Mouse (Mus musculus) inflammation-experienced regulatory T-cells, adult 6 months (primary cell): ENCODE data around the gene P4htm. TPM values are rescaled to one million over a fixed set of nuclear protein-coding genes. Genes with fewer than 3 reads are reported as not detected.

Source experiments
- ATAC-seq: one replicate; pipeline ENCODE4 v1.8.0; 2017
- polyA plus RNA-seq, 3 experiments: library from polyadenylated mRNA; unstranded; fragments of 100-300 nt; shearing (Covaris generic); gene quantifications; one replicate each; pipeline ENCODE4 v1.2.1; 2017

Gene P4htm
- polyA plus RNA-seq, 3 experiments from 2014 or later: 5.6 to 10.9 (median 7.5) TPM

GRCm38 (mm10) chr9:108545986-108546385 is 51.5 kb downstream of the P4htm start:
- ATAC-seq: no peak

- ATAC-seq: peak; percentile 77
Observed at GRCm38 (mm10) chr9:108540846-108541245, 56.6 kb downstream of the P4htm start.

- ATAC-seq: no peak
Observed at GRCm38 (mm10) chr9:108531496-108531895, 66.0 kb downstream of the P4htm start.

- no peak for ATAC-seq
Observed at GRCm38 (mm10) chr9:108530954-108531353, 66.5 kb downstream of the P4htm start.

Other genes starting within 250 kb of the P4htm start
- 100 to 1,000 TPM in 2 of 3 experiments, 10 to 100 TPM in 1; 91.3 to 131 (median 111) TPM for gene Usp4, start 249.8 kb downstream of the P4htm start, polyA plus RNA-seq
- gene 1700102P08Rik, start 204.9 kb downstream of the P4htm start, polyA plus RNA-seq: 1 to 10 TPM in 2 of 3 experiments, under 1 TPM in 1; 0.78 to 2.2 (median 1.0) TPM
- not detected for gene Ccdc36, start 169.2 kb downstream of the P4htm start, polyA plus RNA-seq
- gene BC048562, start 161.2 kb downstream of the P4htm start, polyA plus RNA-seq: not detected
- gene Ccdc71, start 137.1 kb downstream of the P4htm start, polyA plus RNA-seq: 10 to 100 TPM; 22.9 to 28.1 (median 27.5) TPM
- 1 to 10 TPM in 2 of 3 experiments, under 1 TPM in 1; 0.94 to 1.9 (median 1.6) TPM for gene Klhdc8b, start 136.1 kb downstream of the P4htm start, polyA plus RNA-seq
- under 1 TPM in 2 of 3 experiments, not detected in 1; 0.06 to 0.08 TPM for gene Lamb2, start 117.9 kb downstream of the P4htm start, polyA plus RNA-seq
- gene Usp19, start 107.1 kb downstream of the P4htm start, polyA plus RNA-seq: 10 to 100 TPM; 15.7 to 18.4 (median 18.4) TPM
- gene Qars, start 90.0 kb downstream of the P4htm start, polyA plus RNA-seq: 100 to 1,000 TPM; 123 to 167 (median 155) TPM
- 10 to 100 TPM; 68.0 to 91.8 (median 70.4) TPM for gene Qrich1, start 80.9 kb downstream of the P4htm start, polyA plus RNA-seq
- 100 to 1,000 TPM; 132 to 143 (median 137) TPM for gene Impdh2, start 37.4 kb downstream of the P4htm start, polyA plus RNA-seq
- 10 to 100 TPM; 63.9 to 75.7 (median 73.9) TPM for gene Ndufaf3, start 30.2 kb downstream of the P4htm start, polyA plus RNA-seq
- 10 to 100 TPM; 47.6 to 79.7 (median 68.7) TPM for gene Dalrd3, start 27.8 kb downstream of the P4htm start, polyA plus RNA-seq
- gene Wdr6, start 18.9 kb downstream of the P4htm start, polyA plus RNA-seq: 10 to 100 TPM; 25.4 to 32.5 (median 28.0) TPM
- gene Arih2, start 51.7 kb upstream of the P4htm start, polyA plus RNA-seq: 10 to 100 TPM; 55.7 to 65.6 (median 62.7) TPM
- gene Slc25a20, start 64.4 kb upstream of the P4htm start, polyA plus RNA-seq: 10 to 100 TPM; 41.0 to 53.4 (median 48.2) TPM
- gene Prkar2a, start 91.6 kb upstream of the P4htm start, polyA plus RNA-seq: 10 to 100 TPM in 1 of 3 experiments, 1 to 10 TPM in 2; 7.7 to 11.9 (median 9.2) TPM
- 10 to 100 TPM; 10.9 to 24.0 (median 19.8) TPM for gene Ip6k2, start 186.1 kb upstream of the P4htm start, polyA plus RNA-seq
- 1 to 10 TPM; 6.0 to 7.1 (median 6.8) TPM for gene Nckipsd, start 210.7 kb upstream of the P4htm start, polyA plus RNA-seq
- gene Celsr3, start 228.7 kb upstream of the P4htm start, polyA plus RNA-seq: not detected